Mouse (Mus musculus) liver, adult 2 months (tissue): ENCODE results near the gene Grin1. TPM values are rescaled to one million over a fixed set of nuclear protein-coding genes. Genes with fewer than 3 reads are reported as not detected.

ENCODE experiments used
- DNase-seq: peaks from one replicate; pipeline ENCODE4 v3.0.0-alpha.2; 2011; ENCODE audit warnings: low read depth, low spot score; ENCODE audit errors: extremely low read depth
- H3K27ac ChIP-seq: fragments of 200-500 bp; replicated peaks from 2 replicates; pipeline ENCODE4 v1.5.1; 2012; ENCODE audit warnings: low read depth, mild to moderate bottlenecking, control low read depth, inconsistent platforms, low read length; ENCODE audit not compliant: insufficient read depth
- H3K27me3 ChIP-seq: fragments of 200-500 bp; 2 replicates; pipeline ENCODE4 v1.6.1; 2012; ENCODE audit warnings: mild to moderate bottlenecking, moderate library complexity, low read length, inconsistent platforms; ENCODE audit not compliant: control insufficient read depth, insufficient read depth
- H3K36me3 ChIP-seq: fragments of 200-500 bp; 2 replicates; pipeline ENCODE4 v1.6.1; 2012; ENCODE audit warnings: low read length, inconsistent platforms; ENCODE audit not compliant: control insufficient read depth, insufficient read depth
- H3K4me1 ChIP-seq: fragments of 200-500 bp; 2 replicates; pipeline ENCODE4 v1.6.1; 2011; ENCODE audit warnings: low read length; ENCODE audit not compliant: control insufficient read depth, insufficient read depth
- H3K4me3 ChIP-seq: fragments of 200-500 bp; 2 replicates; pipeline ENCODE4 v1.5.1; 2011; ENCODE audit warnings: low read depth, mild to moderate bottlenecking, control low read depth, low read length, moderate library complexity; ENCODE audit not compliant: insufficient read depth
- H3K79me2 ChIP-seq: fragments of 200-500 bp; 2 replicates; pipeline ENCODE4 v1.6.1; 2012; ENCODE audit warnings: inconsistent platforms, mild to moderate bottlenecking, low read length, moderate library complexity; ENCODE audit not compliant: control insufficient read depth, insufficient read depth
- H3K9ac ChIP-seq: fragments of 200-500 bp; 2 replicates; pipeline ENCODE4 v1.6.1; 2012; ENCODE audit warnings: low read depth, mild to moderate bottlenecking, control low read depth, inconsistent platforms, low read length
- CTCF ChIP-seq: fragments of 200-500 bp; IDR thresholded peaks from 2 replicates; pipeline ENCODE4 v1.5.1; 2011; ENCODE audit warnings: low read depth, low read length, control low read depth
- POLR2A ChIP-seq: fragments of 200-500 bp; IDR thresholded peaks from 2 replicates; pipeline ENCODE4 v1.6.1; 2011; ENCODE audit warnings: low read length, control low read depth; ENCODE audit not compliant: insufficient read depth; ENCODE audit errors: extremely low read depth
- WGBS: fragments of 180-500 bp; shearing (Covaris S2); methylation state at CpG from one replicate; pipeline ENCODE4 v1.1.7; 2018; 5-methylcytosine and 5-hydroxymethylcytosine counted together
- polyA plus RNA-seq: library from polyadenylated mRNA; depleted of rRNA; stranded (reverse); fragments of >200 nt; gene quantifications from 2 replicates; pipeline ENCODE4 v1.2.3, GENCODE M21; 2012
- total RNA-seq: library from RNA; depleted of rRNA; stranded (reverse); fragments of >200 nt; gene quantifications from 2 replicates; pipeline ENCODE4 v1.2.3, GENCODE M21; 2014

Gene Grin1
- total and polyA plus RNA-seq, 2 experiments: not detected

GRCm38 (mm10) chr2:25331470-25331869 lies 12.5 kb upstream of the Grin1 start:
- no peak overlapping the region for H3K9ac ChIP-seq
- H3K27ac ChIP-seq: no peak overlapping the region
- H3K79me2 ChIP-seq: peaks cover 5% of the 10 kb centered on the region; the same call in 1 of the 2 replicates
- 52% methylated on average over 9 of the region's 9 CpGs for WGBS
- peaks cover 6% of the 10 kb centered on the region; the same call in 1 of the 2 replicates for H3K4me1 ChIP-seq
- no peak for DNase-seq
- H3K36me3 ChIP-seq: peaks cover 4% of the 10 kb centered on the region; the same call in 1 of the 2 replicates
- H3K4me3 ChIP-seq: peak overlapping the region; percentile 25; the same call in 1 of the 2 replicates
- H3K27me3 ChIP-seq: no peaks in the 10 kb centered on the region
- TF ChIP-seq POLR2A (no peak), CTCF (no peak)

DNA sequence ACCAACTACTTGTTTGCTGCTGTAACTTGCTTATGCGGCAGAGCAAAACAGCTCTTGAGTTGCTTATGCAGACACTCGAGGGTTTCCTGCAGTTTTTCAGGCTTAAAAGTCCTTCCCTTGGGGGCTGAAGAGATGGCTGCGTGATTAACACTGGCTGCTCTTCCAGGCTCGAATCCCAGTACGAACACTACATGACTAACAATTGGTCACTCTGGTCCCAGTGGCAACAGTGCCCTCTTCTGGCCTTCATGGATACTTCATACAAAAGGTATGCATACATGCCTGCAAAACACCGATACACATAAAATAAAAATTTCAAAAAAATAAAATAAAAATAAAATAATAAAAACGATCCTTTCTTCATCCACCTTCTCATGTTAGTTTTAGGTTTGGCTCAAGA lies 9.5 kb upstream of the Grin1 start:
- no peak overlapping the region for H3K9ac ChIP-seq
- TF ChIP-seq POLR2A: no peak
- TF ChIP-seq CTCF: peak; percentile 40
- no peak overlapping the region for H3K27ac ChIP-seq
- no peak overlapping the region for H3K4me3 ChIP-seq
- H3K79me2 ChIP-seq: peaks cover 5% of the 10 kb centered on the region; the same call in 1 of the 2 replicates
- H3K27me3 ChIP-seq: no peaks in the 10 kb centered on the region
- H3K36me3 ChIP-seq: no peaks in the 10 kb centered on the region
- DNase-seq: peak; percentile 27
- WGBS: 41% methylated on average over 7 of the region's 7 CpGs
- peaks cover 4% of the 10 kb centered on the region; the same call in 1 of the 2 replicates for H3K4me1 ChIP-seq

DNA sequence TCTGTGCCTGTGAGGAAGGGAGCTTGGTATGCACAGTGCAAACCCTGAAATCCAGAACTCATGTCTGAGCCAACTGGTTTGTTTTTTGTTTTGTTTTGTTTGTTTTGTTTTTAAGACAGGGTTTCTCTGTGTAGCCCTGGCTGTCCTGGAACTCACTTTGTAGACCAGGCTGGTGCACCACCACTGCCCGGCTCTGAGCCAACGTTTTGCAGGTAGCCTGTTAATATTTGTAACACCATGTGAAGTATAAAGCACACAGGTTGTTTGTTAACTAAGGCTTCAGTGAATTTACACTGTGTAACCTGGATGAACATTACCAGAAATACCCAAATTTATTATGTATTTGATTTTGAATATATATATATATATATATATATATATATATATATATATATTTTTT lies 7.0 kb upstream of the Grin1 start:
- TF ChIP-seq POLR2A (no peak), CTCF (no peak)
- DNase-seq: no peak
- H3K4me1 ChIP-seq: no peaks in the 10 kb centered on the region
- WGBS: 55% methylated on average over 2 of the region's 2 CpGs
- no peak overlapping the region for H3K9ac ChIP-seq
- H3K27ac ChIP-seq: no peak overlapping the region
- H3K27me3 ChIP-seq: no peaks in the 10 kb centered on the region
- H3K4me3 ChIP-seq: no peak overlapping the region
- no peaks in the 10 kb centered on the region for H3K36me3 ChIP-seq
- no peaks in the 10 kb centered on the region for H3K79me2 ChIP-seq

DNA sequence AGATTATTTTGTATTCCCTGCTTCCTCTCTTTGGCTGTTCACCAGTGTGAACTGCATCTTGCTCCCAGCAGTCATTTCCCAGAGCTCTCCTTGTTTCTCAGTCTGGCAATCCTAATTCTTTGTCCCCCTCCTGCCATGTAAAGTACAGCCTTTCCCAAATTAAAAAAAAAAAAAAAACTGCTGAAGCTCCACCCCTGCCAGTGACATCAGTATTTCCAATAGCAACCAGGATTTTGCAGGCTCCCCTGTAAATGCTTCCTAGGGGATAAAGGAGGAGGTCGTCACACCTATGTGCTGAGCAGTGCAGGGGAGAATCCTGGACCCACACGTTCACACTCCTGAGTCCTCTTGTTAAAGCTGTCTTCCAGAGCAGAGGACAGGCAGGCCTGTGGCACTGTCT lies 1.1 kb upstream of the Grin1 start:
- H3K9ac ChIP-seq: no peak overlapping the region
- H3K27me3 ChIP-seq: peaks cover 10% of the 10 kb centered on the region
- H3K27ac ChIP-seq: no peak overlapping the region
- 40% methylated on average over 2 of the region's 2 CpGs for WGBS
- H3K36me3 ChIP-seq: no peaks in the 10 kb centered on the region
- no peaks in the 10 kb centered on the region for H3K79me2 ChIP-seq
- no peak overlapping the region for H3K4me3 ChIP-seq
- H3K4me1 ChIP-seq: no peaks in the 10 kb centered on the region
- DNase-seq: no peak
- TF ChIP-seq CTCF: no peak
- no peak for TF ChIP-seq POLR2A

- no peak overlapping the region for H3K4me3 ChIP-seq
- no peak overlapping the region for H3K27ac ChIP-seq
- TF ChIP-seq CTCF (no peak), POLR2A (no peak)
- H3K9ac ChIP-seq: no peak overlapping the region
- no peaks in the 10 kb centered on the region for H3K4me1 ChIP-seq
- H3K27me3 ChIP-seq: peaks cover 10% of the 10 kb centered on the region
- no peaks in the 10 kb centered on the region for H3K36me3 ChIP-seq
- 7% methylated on average over 31 of the region's 31 CpGs for WGBS
- H3K79me2 ChIP-seq: no peaks in the 10 kb centered on the region
- DNase-seq: no peak
Observed at GRCm38 (mm10) chr2:25318119-25318966, 644 bp downstream of the Grin1 start.

DNA sequence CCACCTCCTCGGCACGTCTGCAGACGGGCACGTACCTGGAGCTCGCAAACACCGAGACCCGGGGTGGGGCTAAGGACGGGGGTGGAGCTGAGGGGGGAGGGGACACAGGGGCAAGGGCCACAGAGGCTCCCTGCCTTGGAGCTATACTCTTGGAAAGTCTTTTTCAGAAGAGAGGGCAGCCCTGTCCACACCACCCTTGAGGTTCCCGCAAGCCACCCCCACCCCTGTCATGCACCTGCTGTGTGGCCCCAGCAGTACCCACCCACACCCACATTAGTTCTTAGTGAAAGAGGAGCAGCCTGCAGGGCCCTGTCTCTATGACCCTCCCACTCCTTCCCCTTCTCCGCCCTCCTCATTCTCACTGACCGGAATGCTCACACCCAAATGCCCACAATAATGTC lies 7.5 kb downstream of the Grin1 start:
- no peaks in the 10 kb centered on the region for H3K79me2 ChIP-seq
- no peaks in the 10 kb centered on the region for H3K4me1 ChIP-seq
- no peak overlapping the region for H3K4me3 ChIP-seq
- no peak for DNase-seq
- no peak overlapping the region for H3K27ac ChIP-seq
- TF ChIP-seq CTCF: no peak
- no peak for TF ChIP-seq POLR2A
- peaks cover 9% of the 10 kb centered on the region for H3K27me3 ChIP-seq
- H3K9ac ChIP-seq: no peak overlapping the region
- H3K36me3 ChIP-seq: no peaks in the 10 kb centered on the region
- WGBS: 4% methylated on average over 11 of the region's 11 CpGs
